Mouse (Mus musculus): Measurements from ENCODE around the gene Ocel1. TPM values are rescaled to one million over a fixed set of nuclear protein-coding genes. Genes with fewer than 3 reads are reported as not detected.

Gene Ocel1
- polyA plus RNA-seq, 1 experiment = 1.9 TPM

- Histone ChIP-seq H3K27me3 (ENCODE audit: control insufficient read depth, insufficient read depth, low read length, poor library complexity, severe bottlenecking) (no peaks in the 10 kb centered on the region), H3K4me1 (ENCODE audit: control insufficient read depth, insufficient read depth, low read length) (peaks cover 7% of the 10 kb centered on the region), H3K27ac (ENCODE audit: insufficient read depth, low read length) (peak overlapping the region; percentile 13), H3K36me3 (ENCODE audit: control insufficient read depth, insufficient read depth, low read length, poor library complexity, severe bottlenecking) (peaks cover 22% of the 10 kb centered on the region), H3K9me3 (replicated peaks; ENCODE audit: control insufficient read depth, insufficient read depth, low read length, poor library complexity, severe bottlenecking) (no peaks in the 10 kb centered on the region), H3K9ac (ENCODE audit: low read depth, poor library complexity, severe bottlenecking) (no peak overlapping the region), H3K4me3 (ENCODE audit: low read depth, low read length) (no peak overlapping the region)
- TF ChIP-seq CTCF (IDR thresholded peaks at IDR 0.05; ENCODE audit: low read depth, low read length) = no peak
Measured at GRCm38 (mm10) chr8:71403107-71403885, 32.2 kb downstream of the Ocel1 start.

DNA sequence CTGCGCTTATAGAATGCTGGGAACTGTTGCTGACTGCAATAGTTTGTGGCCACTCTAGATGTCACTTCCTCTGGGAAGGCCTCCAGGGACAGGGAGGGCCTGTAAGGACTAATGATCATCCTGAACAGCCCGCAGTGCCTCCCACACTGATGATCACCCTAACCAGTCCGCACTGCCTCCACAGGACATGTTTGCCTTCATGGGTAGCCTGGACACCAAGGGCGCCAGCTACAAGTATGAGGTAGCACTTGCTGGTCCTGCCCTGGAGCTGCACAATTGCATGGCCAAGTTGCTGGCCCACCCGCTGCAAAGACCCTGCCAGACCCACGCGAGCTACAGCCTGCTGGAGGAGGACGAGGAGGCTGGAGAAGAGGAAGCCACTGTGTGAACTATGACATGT is 32.9 kb downstream of the Ocel1 start:
- H3K27ac ChIP-seq (ENCODE audit: insufficient read depth, low read length) = no peak overlapping the region
- H3K4me1 ChIP-seq (ENCODE audit: control insufficient read depth, insufficient read depth, low read length) = peaks cover 7% of the 10 kb centered on the region
- peaks cover 25% of the 10 kb centered on the region for H3K36me3 ChIP-seq (ENCODE audit: control insufficient read depth, insufficient read depth, low read length, poor library complexity, severe bottlenecking)
- no peaks in the 10 kb centered on the region for H3K9me3 ChIP-seq (replicated peaks; ENCODE audit: control insufficient read depth, insufficient read depth, low read length, poor library complexity, severe bottlenecking)
- H3K27me3 ChIP-seq (ENCODE audit: control insufficient read depth, insufficient read depth, low read length, poor library complexity, severe bottlenecking) = no peaks in the 10 kb centered on the region
- no peak overlapping the region for H3K4me3 ChIP-seq (ENCODE audit: low read depth, low read length)
- no peak for TF ChIP-seq POLR2A (IDR thresholded peaks at IDR 0.05; ENCODE audit: insufficient read depth, low read length)
- no peak for TF ChIP-seq CTCF (IDR thresholded peaks at IDR 0.05; ENCODE audit: low read depth, low read length)
- no peak for TF ChIP-seq EP300 (IDR thresholded peaks at IDR 0.05; ENCODE audit: insufficient read depth, low read depth, low read length)
- H3K9ac ChIP-seq (ENCODE audit: low read depth, poor library complexity, severe bottlenecking) = no peak overlapping the region

GRCm38 (mm10) chr8:71404951-71405351 is 33.9 kb downstream of the Ocel1 start:
- Histone ChIP-seq H3K4me3 (ENCODE audit: low read depth, low read length) (peak overlapping the region; percentile 79), H3K36me3 (ENCODE audit: control insufficient read depth, insufficient read depth, low read length, poor library complexity, severe bottlenecking) (peaks cover 24% of the 10 kb centered on the region), H3K27ac (ENCODE audit: insufficient read depth, low read length) (0 out of 2 replicates have a peak overlapping the region, but pooled peaks have one; percentile 7), H3K4me1 (ENCODE audit: control insufficient read depth, insufficient read depth, low read length) (peaks cover 7% of the 10 kb centered on the region), H3K9me3 (replicated peaks; ENCODE audit: control insufficient read depth, insufficient read depth, low read length, poor library complexity, severe bottlenecking) (no peaks in the 10 kb centered on the region), H3K27me3 (ENCODE audit: control insufficient read depth, insufficient read depth, low read length, poor library complexity, severe bottlenecking) (no peaks in the 10 kb centered on the region), H3K9ac (ENCODE audit: low read depth, poor library complexity, severe bottlenecking) (peak overlapping the region; percentile 78)
- no peak for TF ChIP-seq POLR2A (IDR thresholded peaks at IDR 0.05; ENCODE audit: insufficient read depth, low read length)
- TF ChIP-seq CTCF (IDR thresholded peaks at IDR 0.05; ENCODE audit: low read depth, low read length) = no peak
- no peak for TF ChIP-seq EP300 (IDR thresholded peaks at IDR 0.05; ENCODE audit: insufficient read depth, low read depth, low read length)

DNA sequence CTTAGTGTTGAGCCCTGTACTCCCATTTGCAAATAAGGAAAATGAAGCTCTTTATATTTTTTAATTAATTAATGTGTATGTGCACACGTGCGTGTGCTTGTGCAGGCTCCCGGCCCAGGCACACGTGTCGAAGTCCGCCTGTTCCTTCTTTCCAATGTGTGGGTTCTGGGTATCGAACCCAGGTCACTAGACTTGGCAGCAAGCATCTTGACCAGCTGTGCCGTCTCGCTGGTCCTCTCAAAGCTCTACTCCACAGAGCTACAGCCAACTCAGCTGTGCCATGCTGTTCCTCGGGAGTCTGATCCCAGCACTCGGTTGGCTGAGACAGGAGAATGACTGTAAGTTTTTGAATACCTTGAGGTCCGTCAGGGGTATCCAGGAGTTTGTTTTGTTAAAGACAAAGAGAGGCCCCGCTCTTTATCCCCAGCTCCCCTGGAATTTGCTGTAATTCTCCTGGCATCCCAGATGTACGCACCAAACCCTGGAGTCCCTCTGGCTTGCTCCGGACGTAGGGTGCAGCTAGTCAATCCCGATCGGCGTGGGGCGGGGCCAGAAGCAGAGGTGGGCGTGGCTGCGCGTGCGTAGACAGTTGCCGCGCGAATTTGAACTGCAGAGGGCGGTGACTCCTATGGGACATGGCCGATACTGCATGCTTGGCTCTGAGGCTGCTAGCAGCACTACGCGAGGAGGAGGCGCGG is 34.5 kb downstream of the Ocel1 start, which contains the start of gene Ankle1:
Ankle1 (plus strand) TSS at position 610 of the 698 bp plus-strand sequence.
- Histone ChIP-seq H3K4me1 (ENCODE audit: control insufficient read depth, insufficient read depth, low read length) (peaks cover 7% of the 10 kb centered on the region), H3K4me3 (ENCODE audit: low read depth, low read length) (peak within 1 kb of the TSS; percentile 86), H3K27me3 (ENCODE audit: control insufficient read depth, insufficient read depth, low read length, poor library complexity, severe bottlenecking) (no peaks in the 10 kb centered on the region), H3K9me3 (replicated peaks; ENCODE audit: control insufficient read depth, insufficient read depth, low read length, poor library complexity, severe bottlenecking) (no peaks in the 10 kb centered on the region), H3K9ac (ENCODE audit: low read depth, poor library complexity, severe bottlenecking) (peak within 1 kb of the TSS; percentile 78), H3K27ac (ENCODE audit: insufficient read depth, low read length) (peak within 1 kb of the TSS; percentile 30; the same call in 1 of the 2 replicates), H3K36me3 (ENCODE audit: control insufficient read depth, insufficient read depth, low read length, poor library complexity, severe bottlenecking) (peaks cover 24% of the 10 kb centered on the region)
- TF ChIP-seq EP300 (IDR thresholded peaks at IDR 0.05; ENCODE audit: insufficient read depth, low read depth, low read length) = peak; percentile 65; the same call in 1 of the 2 replicates
- peak; percentile 98 for TF ChIP-seq POLR2A (IDR thresholded peaks at IDR 0.05; ENCODE audit: insufficient read depth, low read length)
- TF ChIP-seq CTCF (IDR thresholded peaks at IDR 0.05; ENCODE audit: low read depth, low read length) = peak; percentile 34

DNA sequence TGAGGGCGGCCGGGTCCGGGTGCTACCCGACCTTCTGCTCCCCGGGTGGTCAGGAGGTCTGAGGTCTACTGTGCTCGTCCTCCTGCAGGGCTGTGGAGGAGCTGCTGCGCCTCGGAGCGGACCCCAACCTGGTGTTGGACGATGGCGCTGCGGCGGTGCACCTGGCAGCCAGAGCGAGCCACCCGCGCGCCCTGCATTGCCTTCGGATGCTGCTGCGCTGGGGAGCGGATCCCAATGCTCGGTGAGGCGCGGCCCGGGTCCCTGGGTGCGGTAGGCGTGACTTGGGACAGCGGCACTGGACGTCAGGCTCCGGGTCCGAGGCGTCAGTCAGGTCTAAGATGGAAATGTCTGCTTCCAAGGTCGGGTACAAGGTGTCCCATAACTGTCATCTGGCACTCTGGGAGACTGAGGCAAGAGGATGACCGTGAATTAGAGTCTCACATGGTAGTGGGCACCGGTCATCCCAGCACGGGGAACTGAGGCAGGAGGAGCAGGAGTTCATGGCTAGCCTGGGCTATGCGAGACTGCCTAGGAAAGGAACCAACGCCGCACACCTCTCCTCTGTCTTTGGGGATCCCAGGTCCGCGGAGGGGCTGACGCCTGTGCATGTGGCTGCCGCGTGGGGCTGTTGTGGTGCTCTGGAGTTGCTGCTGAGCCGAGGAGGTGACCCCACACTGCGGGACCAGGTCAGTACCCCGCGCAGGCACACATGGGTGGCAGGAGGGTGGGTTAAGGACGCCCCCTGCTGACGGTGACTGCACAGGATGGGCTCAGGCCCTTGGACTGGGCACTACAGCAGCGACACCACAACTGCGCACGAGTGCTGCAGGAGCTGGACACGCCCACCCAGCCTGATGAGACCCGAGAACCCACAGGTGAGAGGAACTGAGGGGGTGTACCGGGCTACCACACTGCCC is 35.3 kb downstream of the Ocel1 start:
- Histone ChIP-seq H3K27me3 (ENCODE audit: control insufficient read depth, insufficient read depth, low read length, poor library complexity, severe bottlenecking) (no peaks in the 10 kb centered on the region), H3K9me3 (replicated peaks; ENCODE audit: control insufficient read depth, insufficient read depth, low read length, poor library complexity, severe bottlenecking) (no peaks in the 10 kb centered on the region), H3K9ac (ENCODE audit: low read depth, poor library complexity, severe bottlenecking) (peak overlapping the region; percentile 78), H3K4me3 (ENCODE audit: low read depth, low read length) (peak overlapping the region; percentile 86), H3K27ac (ENCODE audit: insufficient read depth, low read length) (no peak overlapping the region), H3K36me3 (ENCODE audit: control insufficient read depth, insufficient read depth, low read length, poor library complexity, severe bottlenecking) (peaks cover 24% of the 10 kb centered on the region), H3K4me1 (ENCODE audit: control insufficient read depth, insufficient read depth, low read length) (peaks cover 7% of the 10 kb centered on the region)
- no peak for TF ChIP-seq POLR2A (IDR thresholded peaks at IDR 0.05; ENCODE audit: insufficient read depth, low read length)
- peak; percentile 43; the same call in 1 of the 2 replicates for TF ChIP-seq EP300 (IDR thresholded peaks at IDR 0.05; ENCODE audit: insufficient read depth, low read depth, low read length)
- peak; percentile 97 for TF ChIP-seq CTCF (IDR thresholded peaks at IDR 0.05; ENCODE audit: low read depth, low read length)

All from ES-Bruce4 (cell line).